Mouse (Mus musculus) ES-Bruce4 (cell line): ENCODE data around the gene Pde10a.

Experiments used
- CTCF ChIP-seq: IDR thresholded peaks from one replicate; pipeline ENCODE4 v1.8.1; 2011; ENCODE audit warnings: low read depth, low read length
- EP300 ChIP-seq: IDR thresholded peaks from 2 replicates; pipeline ENCODE4 v1.6.1; 2011; ENCODE audit warnings: low read depth, low read length; ENCODE audit not compliant: insufficient read depth
- POLR2A ChIP-seq: IDR thresholded peaks from one replicate; pipeline ENCODE4 v1.8.1; 2011; ENCODE audit warnings: low read length; ENCODE audit not compliant: insufficient read depth

DNA sequence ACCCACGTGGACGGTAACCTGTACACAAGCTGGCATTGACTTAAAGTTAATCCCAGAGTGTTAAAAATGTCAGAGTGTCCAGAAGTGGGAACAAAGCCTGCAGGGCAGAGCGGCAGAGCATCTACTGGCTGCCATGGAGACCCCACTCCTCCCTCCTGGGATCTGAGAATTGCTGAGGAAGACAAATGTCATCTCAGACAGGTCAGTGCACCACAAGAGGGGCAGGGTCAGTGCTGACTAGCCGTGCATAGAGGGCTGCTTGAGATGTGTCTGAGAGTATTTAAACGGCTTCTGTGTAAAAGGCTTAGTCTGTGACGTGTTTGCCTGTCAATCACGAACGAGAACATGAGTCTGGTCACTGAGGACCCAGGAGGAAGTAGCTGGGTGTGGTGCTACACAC is 108.4 kb downstream of the Pde10a start:
- TF ChIP-seq CTCF (no peak), POLR2A (no peak), EP300 (no peak)
